Mouse (Mus musculus) cortical plate, adult 2 months (tissue): Measurements from ENCODE around the gene Polr3k.

Experiments
- CTCF ChIP-seq: fragments of 200-500 bp; IDR thresholded peaks from 2 replicates; pipeline ENCODE4 v1.5.1; 2011; ENCODE audit warnings: mild to moderate bottlenecking, control low read depth, low read length; ENCODE audit not compliant: insufficient read depth; ENCODE audit errors: extremely low read depth
- POLR2A ChIP-seq: fragments of 200-500 bp; IDR thresholded peaks from 2 replicates; pipeline ENCODE4 v1.6.1; 2011; ENCODE audit warnings: mild to moderate bottlenecking, low read length, control low read depth; ENCODE audit not compliant: insufficient read depth; ENCODE audit errors: extremely low read depth

DNA sequence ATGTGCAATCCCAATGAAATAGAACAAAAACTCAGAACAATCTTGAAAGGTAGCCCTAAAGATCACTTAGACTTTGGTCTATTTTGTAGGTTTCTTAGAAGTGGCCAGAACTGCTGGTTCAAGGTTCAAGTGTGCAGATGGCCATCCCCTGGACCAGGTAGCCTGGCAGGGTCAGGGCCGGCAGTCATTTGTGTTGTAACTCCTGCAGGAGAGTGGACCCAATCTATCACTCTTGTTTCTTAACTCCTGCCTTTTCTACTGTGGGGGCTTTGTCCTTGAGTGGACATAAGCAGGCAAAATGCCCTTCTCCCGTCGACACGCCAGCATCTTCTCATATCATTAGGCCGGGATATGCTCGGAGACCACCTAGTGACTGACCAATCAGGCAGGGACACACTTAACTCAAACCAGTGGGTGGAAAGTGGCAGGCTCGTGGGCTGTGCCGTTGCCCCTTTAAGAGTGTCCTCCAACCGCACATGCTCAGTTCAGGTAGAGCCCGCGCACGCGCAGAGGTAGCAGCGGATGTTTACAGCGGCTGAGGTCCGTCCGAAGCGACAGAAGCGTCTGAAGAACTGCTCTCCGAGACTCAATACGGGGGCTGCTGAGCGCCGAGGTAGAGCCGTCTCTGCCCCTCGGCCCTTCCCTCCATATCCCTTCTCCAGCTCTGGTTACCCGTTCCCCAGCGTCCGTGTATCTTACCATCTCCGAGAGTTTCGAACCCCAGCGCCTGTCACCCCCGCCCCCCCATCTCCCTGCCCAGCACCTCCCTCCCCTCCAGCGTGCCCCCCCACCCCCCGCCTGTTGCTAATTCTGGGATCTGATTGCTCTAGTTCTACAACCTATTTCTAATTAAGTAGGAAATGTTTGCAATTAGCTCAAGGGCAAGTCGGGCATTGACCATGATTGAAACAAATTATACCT is 26.5 kb upstream of the Polr3k start, which contains the start of gene Pcmtd2:
- no peak for TF ChIP-seq CTCF
- TF ChIP-seq POLR2A: peak; percentile 96
